Mouse (Mus musculus) forebrain, embryonic 12.5 days (tissue): ENCODE measurements around the gene Dync1i2. TPM values are rescaled to one million over a fixed set of nuclear protein-coding genes. Genes with fewer than 3 reads are reported as not detected.

Experiments used
- ATAC-seq: fragments of 200-750 bp; cut with Nextera tagmentation; 2 replicates; pipeline ENCODE4 v1.8.0; 2017; ENCODE audit warnings: moderate TSS enrichment; ENCODE audit not compliant: low FRiP score
- H3K27ac ChIP-seq: fragments of 300-500 bp; sonication (generic); 2 replicates; pipeline ENCODE4 v1.5.1; 2016; ENCODE audit warnings: mild to moderate bottlenecking
- H3K27me3 ChIP-seq: fragments of 300-500 bp; sonication (generic); 2 replicates; pipeline ENCODE4 v1.6.1; 2016; ENCODE audit warnings: mild to moderate bottlenecking
- H3K36me3 ChIP-seq: fragments of 300-500 bp; sonication (generic); replicated peaks from 2 replicates; pipeline ENCODE4 v1.6.1; 2016; ENCODE audit warnings: mild to moderate bottlenecking
- H3K4me1 ChIP-seq: fragments of 300-500 bp; sonication (generic); 2 replicates; pipeline ENCODE4 v1.6.1; 2016
- H3K4me2 ChIP-seq: fragments of 300-500 bp; sonication (generic); 2 replicates; pipeline ENCODE4 v1.6.1; 2016; ENCODE audit warnings: mild to moderate bottlenecking, moderate library complexity
- H3K4me3 ChIP-seq: fragments of 300-500 bp; sonication (generic); replicated peaks from 2 replicates; pipeline ENCODE4 v1.5.1; 2016; ENCODE audit warnings: mild to moderate bottlenecking
- H3K9ac ChIP-seq: fragments of 300-500 bp; sonication (generic); 2 replicates; pipeline ENCODE4 v1.6.1; 2016; ENCODE audit warnings: mild to moderate bottlenecking
- H3K9me3 ChIP-seq: fragments of 300-500 bp; sonication (generic); 2 replicates; pipeline ENCODE4 v1.6.1; 2016
- WGBS: fragments of 180-500 bp; shearing (Covaris S2); methylation state at CpG from one replicate; pipeline ENCODE4 v1.1.7; 2016; 5-methylcytosine and 5-hydroxymethylcytosine counted together
- polyA plus RNA-seq: library from polyadenylated mRNA; unstranded; fragments of >200 nt; fragmentation: Nextera tagmentation; extraction: Ambion mirVana; gene quantifications from 2 replicates; pipeline ENCODE4 v1.2.1, GENCODE M21; 2016

The Dync1i2 gene
- 171 and 182 TPM in 2 replicates for polyA plus RNA-seq

GRCm38 (mm10) chr2:71211591-71212359 is at the start of gene Dync1i2:
Gene Dync1i2, plus strand, starts transcription at chr2:71211706.
- Histone ChIP-seq H3K4me2 (peak within 1 kb of the TSS; percentile 58), H3K4me3 (peak within 1 kb of the TSS; percentile 94), H3K27me3 (no peaks in the 10 kb centered on the region), H3K9ac (peak within 1 kb of the TSS; percentile 96), H3K4me1 (peaks cover 12% of the 10 kb centered on the region), H3K9me3 (no peaks in the 10 kb centered on the region), H3K27ac (peak within 1 kb of the TSS; percentile 84), H3K36me3 (peaks cover 17% of the 10 kb centered on the region)
- ATAC-seq: peak; percentile 100
- under 1% methylated on average over 57 of the region's 57 CpGs for WGBS

GRCm38 (mm10) chr2:71162831-71163621 is 48.5 kb upstream of the Dync1i2 start:
- Histone ChIP-seq H3K27ac (no peak overlapping the region), H3K4me3 (no peak overlapping the region), H3K36me3 (no peaks in the 10 kb centered on the region), H3K4me2 (no peak overlapping the region), H3K9me3 (no peaks in the 10 kb centered on the region), H3K27me3 (no peaks in the 10 kb centered on the region), H3K4me1 (peaks cover 12% of the 10 kb centered on the region), H3K9ac (no peak overlapping the region)
- 80% methylated on average over 25 of the region's 25 CpGs for whole genome bisulfite sequencing
- no peak for ATAC-seq

DNA sequence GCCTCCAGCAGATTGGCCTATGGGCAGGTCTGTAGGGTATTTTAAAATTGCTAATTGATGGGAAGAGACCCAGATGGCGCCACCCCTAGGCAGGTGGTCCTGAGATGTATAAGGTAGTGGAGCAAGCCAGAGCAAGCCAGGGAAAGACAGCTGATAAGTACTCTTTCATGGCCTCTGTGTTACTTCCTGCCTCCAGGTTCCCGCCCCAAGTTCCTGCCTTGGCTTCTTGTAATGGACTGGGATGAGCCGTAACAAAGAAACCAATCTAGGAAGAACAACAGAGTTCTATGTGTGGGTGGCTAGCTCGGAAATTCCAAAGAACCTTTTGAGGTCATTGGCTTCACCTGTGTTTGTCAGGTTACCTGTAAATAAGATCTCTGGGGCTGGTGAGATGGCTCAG is 44.3 kb upstream of the Dync1i2 start:
- no peak for ATAC-seq
- 79% methylated on average over 4 of the region's 4 CpGs for WGBS

DNA sequence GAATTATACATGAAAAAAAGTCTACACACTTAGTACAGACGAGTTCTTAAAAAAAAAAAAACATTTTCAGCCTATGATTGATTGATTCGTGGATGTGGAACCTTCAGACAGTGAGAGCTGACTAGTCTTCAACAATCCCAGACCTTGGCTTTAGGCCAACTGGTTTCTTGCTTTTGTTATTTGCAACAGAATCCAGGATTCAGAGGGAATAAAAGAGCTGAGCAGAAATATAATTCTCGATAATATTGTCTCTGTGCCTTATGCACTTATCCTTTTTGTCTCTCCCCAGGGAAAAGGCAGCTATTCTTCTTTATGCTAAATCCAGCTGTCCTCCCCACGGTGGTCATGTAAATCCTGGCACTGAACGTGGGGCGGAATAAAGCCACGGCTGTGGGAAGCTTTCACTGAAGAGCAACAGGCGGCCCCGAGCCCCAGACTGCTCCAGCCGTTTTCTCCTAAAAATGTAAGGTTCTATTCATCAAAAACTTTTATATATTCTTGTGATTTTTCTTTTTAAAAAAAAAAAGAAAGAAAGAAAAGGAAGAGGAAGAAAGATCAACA is 43.0 kb upstream of the Dync1i2 start:
- H3K27ac ChIP-seq: peak overlapping the region; percentile 50; the same call in 1 of the 2 replicates
- H3K27me3 ChIP-seq: no peaks in the 10 kb centered on the region
- no peak for ATAC-seq
- no peaks in the 10 kb centered on the region for H3K9me3 ChIP-seq
- H3K36me3 ChIP-seq: no peaks in the 10 kb centered on the region
- 26% methylated on average over 10 of the region's 10 CpGs for WGBS
- peaks cover 17% of the 10 kb centered on the region for H3K4me1 ChIP-seq
- H3K4me3 ChIP-seq: no peak overlapping the region
- no peak overlapping the region for H3K9ac ChIP-seq
- no peak overlapping the region for H3K4me2 ChIP-seq

More for the DNA sequence above, 44.3 kb upstream of the Dync1i2 start:
- H3K36me3 ChIP-seq: no peaks in the 10 kb centered on the region
- peaks cover 17% of the 10 kb centered on the region for H3K4me1 ChIP-seq
- H3K27ac ChIP-seq: no peak overlapping the region
- H3K9me3 ChIP-seq: no peaks in the 10 kb centered on the region
- H3K27me3 ChIP-seq: no peaks in the 10 kb centered on the region
- no peak overlapping the region for H3K4me3 ChIP-seq
- H3K9ac ChIP-seq: no peak overlapping the region
- H3K4me2 ChIP-seq: no peak overlapping the region

DNA sequence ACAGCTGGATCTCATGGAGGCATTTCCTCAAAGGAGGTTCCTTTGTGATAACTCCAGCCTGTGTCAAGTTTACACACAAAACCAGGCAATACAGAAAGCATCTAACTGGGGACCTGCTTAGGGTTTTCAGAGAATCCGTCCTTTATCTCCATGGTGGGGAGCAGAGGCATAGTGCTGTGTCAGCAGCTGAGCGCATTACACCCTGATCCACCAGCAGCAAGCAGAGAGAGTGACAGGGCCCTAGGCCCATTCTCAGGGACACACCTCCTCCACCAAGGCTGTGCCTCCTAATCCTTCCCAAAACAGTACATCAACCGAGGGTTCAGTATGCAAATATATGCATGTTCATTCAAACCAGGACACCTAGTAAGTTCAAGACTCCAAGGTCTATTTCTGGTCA is 38.5 kb upstream of the Dync1i2 start:
- H3K27me3 ChIP-seq: no peaks in the 10 kb centered on the region
- no peak overlapping the region for H3K27ac ChIP-seq
- H3K36me3 ChIP-seq: no peaks in the 10 kb centered on the region
- H3K9me3 ChIP-seq: no peaks in the 10 kb centered on the region
- ATAC-seq: no peak
- H3K4me3 ChIP-seq: no peak overlapping the region
- H3K4me2 ChIP-seq: no peak overlapping the region
- H3K4me1 ChIP-seq: peaks cover 17% of the 10 kb centered on the region
- 51% methylated on average over 3 of the region's 3 CpGs for WGBS
- H3K9ac ChIP-seq: no peak overlapping the region

- Histone ChIP-seq H3K4me3 (no peak overlapping the region), H3K4me2 (no peak overlapping the region), H3K9me3 (no peaks in the 10 kb centered on the region), H3K9ac (no peak overlapping the region), H3K27me3 (no peaks in the 10 kb centered on the region), H3K4me1 (no peaks in the 10 kb centered on the region), H3K27ac (no peak overlapping the region), H3K36me3 (no peaks in the 10 kb centered on the region)
- no peak for ATAC-seq
- WGBS: 74% methylated on average over 9 of the region's 9 CpGs
Observed at GRCm38 (mm10) chr2:71176329-71177249, 34.9 kb upstream of the Dync1i2 start.

DNA sequence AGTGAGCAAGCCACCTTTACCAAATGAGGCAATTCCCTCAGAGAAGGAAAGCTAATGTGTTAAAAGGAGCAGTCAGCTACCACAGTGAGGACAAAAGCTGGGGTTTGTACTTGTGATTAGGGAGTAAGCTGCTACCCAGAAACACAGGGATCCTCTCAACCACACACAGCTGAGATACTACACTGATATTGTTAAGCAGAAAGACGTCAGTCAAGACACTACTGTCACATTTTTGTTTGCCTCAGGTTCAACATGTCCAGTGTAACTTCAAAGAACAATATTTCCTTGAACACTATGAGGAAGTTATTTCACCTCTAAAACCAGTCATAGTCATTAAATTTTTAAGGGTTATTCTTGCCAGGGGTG is 34.3 kb upstream of the Dync1i2 start:
- no peak for ATAC-seq
- no peak overlapping the region for H3K4me2 ChIP-seq
- H3K4me1 ChIP-seq: no peaks in the 10 kb centered on the region
- no peak overlapping the region for H3K9ac ChIP-seq
- H3K9me3 ChIP-seq: no peaks in the 10 kb centered on the region
- H3K27ac ChIP-seq: no peak overlapping the region
- no peak overlapping the region for H3K4me3 ChIP-seq
- no peaks in the 10 kb centered on the region for H3K36me3 ChIP-seq
- no peaks in the 10 kb centered on the region for H3K27me3 ChIP-seq
- WGBS: 82% methylated on average over 1 of the region's 1 CpGs

GRCm38 (mm10) chr2:71177760-71178159 is 33.7 kb upstream of the Dync1i2 start:
- Histone ChIP-seq H3K4me1 (no peaks in the 10 kb centered on the region), H3K27me3 (no peaks in the 10 kb centered on the region), H3K9ac (no peak overlapping the region), H3K9me3 (no peaks in the 10 kb centered on the region), H3K4me2 (no peak overlapping the region), H3K4me3 (no peak overlapping the region), H3K27ac (no peak overlapping the region), H3K36me3 (no peaks in the 10 kb centered on the region)
- ATAC-seq: no peak
- WGBS: 95% methylated on average over 1 of the region's 1 CpGs

DNA sequence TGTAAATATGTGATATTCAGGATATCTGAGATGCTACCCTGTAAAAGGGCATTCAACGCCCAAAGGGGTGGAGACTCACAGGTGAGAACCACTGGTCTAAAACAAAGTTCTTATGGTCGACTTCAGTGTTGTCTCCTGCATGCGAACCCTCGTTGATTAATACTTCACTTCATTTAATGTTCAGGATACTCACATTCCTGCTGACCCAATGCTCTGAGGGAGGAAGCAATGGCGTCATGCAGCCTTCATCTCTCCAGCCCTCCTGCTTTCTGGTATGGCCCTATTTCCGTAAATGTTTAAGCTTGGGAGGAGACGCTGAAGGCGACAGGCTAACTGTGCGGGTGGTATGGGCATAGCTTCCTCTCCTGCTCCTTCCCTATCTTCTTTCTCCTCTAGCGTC is 31.8 kb upstream of the Dync1i2 start:
- no peak overlapping the region for H3K4me2 ChIP-seq
- H3K9ac ChIP-seq: no peak overlapping the region
- no peak for ATAC-seq
- 94% methylated on average over 10 of the region's 10 CpGs for WGBS
- no peaks in the 10 kb centered on the region for H3K27me3 ChIP-seq
- no peak overlapping the region for H3K4me3 ChIP-seq
- H3K27ac ChIP-seq: no peak overlapping the region
- H3K36me3 ChIP-seq: no peaks in the 10 kb centered on the region
- H3K9me3 ChIP-seq: no peaks in the 10 kb centered on the region
- H3K4me1 ChIP-seq: no peaks in the 10 kb centered on the region

GRCm38 (mm10) chr2:71180566-71181217 is 30.8 kb upstream of the Dync1i2 start:
- Histone ChIP-seq H3K27ac (no peak overlapping the region), H3K4me1 (no peaks in the 10 kb centered on the region), H3K9me3 (no peaks in the 10 kb centered on the region), H3K36me3 (no peaks in the 10 kb centered on the region), H3K4me2 (no peak overlapping the region), H3K9ac (no peak overlapping the region), H3K4me3 (no peak overlapping the region), H3K27me3 (no peaks in the 10 kb centered on the region)
- ATAC-seq: no peak
- WGBS: 66% methylated on average over 8 of the region's 8 CpGs

- 73% methylated on average over 3 of the region's 3 CpGs for WGBS
- H3K4me3 ChIP-seq: no peak overlapping the region
- H3K4me1 ChIP-seq: peaks cover 24% of the 10 kb centered on the region
- H3K9me3 ChIP-seq: no peaks in the 10 kb centered on the region
- no peak for ATAC-seq
- H3K27ac ChIP-seq: no peak overlapping the region
- H3K4me2 ChIP-seq: no peak overlapping the region
- H3K27me3 ChIP-seq: no peaks in the 10 kb centered on the region
- H3K36me3 ChIP-seq: no peaks in the 10 kb centered on the region
- H3K9ac ChIP-seq: no peak overlapping the region
Observed at GRCm38 (mm10) chr2:71187950-71188349, 23.6 kb upstream of the Dync1i2 start.
